Mouse (Mus musculus) large intestine, adult 2 months (tissue): ENCODE measurements around the gene Eef1a2. TPM values are rescaled to one million over a fixed set of nuclear protein-coding genes. Genes with fewer than 3 reads are reported as not detected.

ENCODE experiments used
- DNase-seq: peaks from one replicate; pipeline ENCODE4 v3.0.0-alpha.2; 2012; ENCODE audit warnings: low read depth, low spot score
- WGBS: fragments of 180-500 bp; shearing (Covaris S2); methylation state at CpG from one replicate; pipeline ENCODE4 v1.1.7; 2018; 5-methylcytosine and 5-hydroxymethylcytosine counted together
- polyA plus RNA-seq: library from polyadenylated mRNA; depleted of rRNA; stranded (reverse); fragments of >200 nt; gene quantifications from 2 replicates; pipeline ENCODE4 v1.2.3, GENCODE M21; 2012

Eef1a2 gene
- polyA plus RNA-seq, 1 experiment = 3.9 TPM

GRCm38 (mm10) chr2:181159771-181160170, 3.0 kb upstream of the Eef1a2 start:
- no peak for DNase-seq
- WGBS = 4% methylated on average over 2 of the region's 2 CpGs

- no peak for DNase-seq
- 41% methylated on average over 7 of the region's 7 CpGs for WGBS
Observed at GRCm38 (mm10) chr2:181159091-181159514, 2.3 kb upstream of the Eef1a2 start.

GRCm38 (mm10) chr2:181158471-181158870, 1.7 kb upstream of the Eef1a2 start:
- no peak for DNase-seq
- 90% methylated on average over 2 of the region's 2 CpGs for WGBS

- 62% methylated on average over 6 of the region's 6 CpGs for WGBS
- no peak for DNase-seq
Observed at GRCm38 (mm10) chr2:181157716-181158302, 995 bp upstream of the Eef1a2 start.

GRCm38 (mm10) chr2:181157180-181157579, 366 bp upstream of the Eef1a2 start:
- 83% methylated on average over 4 of the region's 4 CpGs for WGBS
- DNase-seq = no peak

GRCm38 (mm10) chr2:181155801-181156200, 1.0 kb downstream of the Eef1a2 start:
- WGBS = 60% methylated on average over 4 of the region's 4 CpGs
- DNase-seq = no peak

- 66% methylated on average over 8 of the region's 8 CpGs for WGBS
- no peak for DNase-seq
Observed at GRCm38 (mm10) chr2:181154831-181155415, 1.9 kb downstream of the Eef1a2 start.

GRCm38 (mm10) chr2:181154361-181154760, 2.5 kb downstream of the Eef1a2 start:
- WGBS = 87% methylated on average over 3 of the region's 3 CpGs
- no peak for DNase-seq

- DNase-seq = no peak
- 3% methylated on average over 1 of the region's 1 CpGs for whole genome bisulfite sequencing
Observed at GRCm38 (mm10) chr2:181153837-181154236, 3.0 kb downstream of the Eef1a2 start.

GRCm38 (mm10) chr2:181153131-181153530, 3.7 kb downstream of the Eef1a2 start:
- 88% methylated on average over 1 of the region's 1 CpGs for WGBS
- no peak for DNase-seq

- WGBS = 92% methylated on average over 17 of the region's 17 CpGs
- DNase-seq = no peak
Observed at GRCm38 (mm10) chr2:181152701-181153100, 4.1 kb downstream of the Eef1a2 start.

- no peak for DNase-seq
- WGBS = 64% methylated on average over 6 of the region's 6 CpGs
Observed at GRCm38 (mm10) chr2:181150281-181150680, 6.5 kb downstream of the Eef1a2 start.

GRCm38 (mm10) chr2:181148318-181148955, 8.4 kb downstream of the Eef1a2 start:
- WGBS = 20% methylated on average over 31 of the region's 31 CpGs
- DNase-seq = no peak

- no peak for DNase-seq
- WGBS = 1% methylated on average over 61 of the region's 61 CpGs
Observed at GRCm38 (mm10) chr2:181147546-181148317, 9.1 kb downstream of the Eef1a2 start.

- no peak for DNase-seq
- WGBS = 47% methylated on average over 4 of the region's 4 CpGs
Observed at GRCm38 (mm10) chr2:181146976-181147545, 9.8 kb downstream of the Eef1a2 start.

GRCm38 (mm10) chr2:181144675-181145074, 12.1 kb downstream of the Eef1a2 start:
- 62% methylated on average over 2 of the region's 2 CpGs for WGBS
- DNase-seq = no peak

- WGBS = 52% methylated on average over 2 of the region's 2 CpGs
- DNase-seq = no peak
Observed at GRCm38 (mm10) chr2:181143509-181144276, 13.1 kb downstream of the Eef1a2 start.

GRCm38 (mm10) chr2:181142703-181143135, 14.1 kb downstream of the Eef1a2 start:
- DNase-seq = no peak
- WGBS = 66% methylated on average over 8 of the region's 8 CpGs

- DNase-seq = no peak
- 76% methylated on average over 5 of the region's 5 CpGs for WGBS
Observed at GRCm38 (mm10) chr2:181139641-181140193, 17.1 kb downstream of the Eef1a2 start.
